Mouse (Mus musculus) stomach, adult 2 months (tissue): ENCODE measurements around the gene Epha8. TPM values are rescaled to one million over a fixed set of nuclear protein-coding genes. Genes with fewer than 3 reads are reported as not detected.

ENCODE experiments used
- polyA plus RNA-seq: library from polyadenylated mRNA; depleted of rRNA; stranded (reverse); fragments of >200 nt; gene quantifications from 2 replicates; pipeline ENCODE4 v1.2.3, GENCODE M21; 2012; rRNA removed

Epha8 gene
- polyA plus RNA-seq: 0.17 and 0.31 TPM in 2 replicates

DNA sequence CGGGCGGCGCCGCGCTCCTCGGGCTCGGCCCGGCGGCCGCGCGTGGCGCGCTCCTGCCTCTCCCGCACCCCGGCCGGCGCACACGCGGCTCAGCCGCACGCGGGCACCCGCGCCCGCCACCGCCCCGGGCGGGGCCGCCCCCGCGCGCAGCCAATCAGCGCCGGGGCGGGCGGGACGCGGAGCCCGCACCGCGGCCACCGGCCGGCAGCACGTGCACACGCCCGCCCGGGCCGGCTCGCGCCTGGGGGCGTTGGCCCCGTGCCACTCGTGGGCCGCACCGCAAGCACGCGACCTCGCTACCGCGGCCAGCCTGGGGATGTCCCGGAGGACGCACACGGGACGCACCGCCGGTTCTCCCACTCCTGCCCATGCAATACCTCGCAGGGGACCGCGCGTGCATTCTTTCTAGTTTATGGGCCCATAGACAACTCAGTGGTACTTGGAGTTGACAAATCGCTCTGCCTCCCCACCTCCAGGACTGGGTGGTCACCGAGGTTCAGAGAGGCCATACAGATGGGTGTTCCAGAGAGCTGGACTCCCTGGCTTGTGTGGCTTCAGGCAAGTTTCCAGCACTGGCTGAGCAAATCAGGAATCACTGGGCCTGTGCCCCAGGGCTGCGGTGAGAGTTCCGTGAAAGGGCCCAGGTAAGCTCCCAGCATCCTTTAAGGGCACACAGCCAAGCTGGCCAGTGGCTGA, at the start of gene Epha8:
Epha8 (minus strand) TSS at position 66 of the 696 bp plus-strand sequence.

DNA sequence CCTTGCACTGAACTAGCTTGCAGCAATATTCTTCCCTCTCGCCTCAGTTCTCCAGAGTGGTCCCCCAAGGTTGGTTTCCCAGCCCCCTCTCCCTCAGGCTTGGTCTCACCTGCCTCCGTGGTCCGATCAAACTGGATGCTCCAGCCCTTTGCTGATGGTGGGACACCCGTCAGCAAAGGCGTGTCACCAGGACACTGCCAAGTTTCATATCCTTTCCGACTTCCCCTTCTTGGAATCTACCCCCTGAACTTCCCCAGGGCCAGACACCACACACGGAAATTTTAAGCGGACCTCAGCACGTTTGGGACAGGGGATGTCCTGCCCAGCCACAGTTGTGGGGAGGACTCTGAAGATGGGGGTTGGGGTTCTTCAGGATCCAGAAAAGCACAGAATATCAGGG, 58.0 kb downstream of the Epha8 start, which contains the start of gene C1qa:
C1qa (minus strand) TSS at position 167 of the 400 bp plus-strand sequence.

DNA sequence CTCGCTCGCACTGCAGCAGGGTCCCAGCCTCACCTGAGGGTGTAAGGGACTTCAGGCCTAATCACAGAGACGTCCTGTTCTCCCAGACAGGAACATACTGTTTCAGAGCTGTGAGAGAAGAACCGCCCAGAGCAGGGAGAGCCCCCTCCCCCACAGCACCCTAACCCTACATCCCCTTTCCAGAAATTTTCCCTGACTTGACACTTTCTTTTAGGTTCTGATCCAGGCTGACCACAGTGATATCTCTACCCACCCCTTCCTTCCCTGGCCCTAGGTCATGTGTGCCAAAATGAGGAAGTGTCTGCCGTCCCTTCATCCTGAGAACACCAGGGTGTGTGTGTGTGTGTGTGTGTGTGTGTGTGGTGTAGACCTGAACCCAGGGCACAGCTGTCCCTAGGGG, 63.8 kb downstream of the Epha8 start, which contains the start of gene C1qc:
C1qc (minus strand) TSS at position 255 of the 400 bp plus-strand sequence.

DNA sequence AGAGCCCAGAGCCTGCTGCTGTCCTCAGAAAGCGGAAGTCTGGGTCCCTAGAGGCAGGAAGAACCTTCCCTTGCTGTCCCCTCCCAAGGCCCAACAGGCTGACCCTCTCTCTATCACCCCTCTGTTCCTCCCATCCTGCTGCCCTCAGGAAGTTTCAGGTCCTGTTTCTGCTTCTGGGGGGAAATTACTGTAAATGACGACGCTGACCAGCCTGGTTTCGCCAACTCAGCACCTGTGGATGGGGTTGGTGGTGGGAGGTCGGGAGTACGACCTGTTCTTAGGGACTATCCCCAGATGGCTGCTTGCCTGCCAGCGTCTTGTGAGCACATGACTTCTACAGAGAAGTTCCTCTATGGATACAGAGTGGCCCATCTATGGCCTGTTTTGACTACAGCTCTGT, 70.5 kb downstream of the Epha8 start, which contains the start of gene C1qb:
C1qb (minus strand) TSS at position 87 of the 400 bp plus-strand sequence.

Other genes starting within 250 kb of the Epha8 start
- 12.2 and 13.5 TPM in 2 replicates for gene Ephb2, start 120.8 kb downstream of the Epha8 start, polyA plus RNA-seq
- 36.3 and 46.5 TPM in 2 replicates for gene C1qb, start 70.6 kb downstream of the Epha8 start, polyA plus RNA-seq
- 63.5 and 96.5 TPM in 2 replicates for gene C1qc, start 63.8 kb downstream of the Epha8 start, polyA plus RNA-seq
- 36.0 and 53.0 TPM in 2 replicates for gene C1qa, start 58.0 kb downstream of the Epha8 start, polyA plus RNA-seq
- gene Zbtb40, start 92.0 kb upstream of the Epha8 start, polyA plus RNA-seq: 2.9 and 3.9 TPM in 2 replicates